Mouse (Mus musculus) C2C12 (cell line): Measurements from ENCODE around the gene Dennd4b.

Experiments
- CEBPB ChIP-seq: IDR thresholded peaks from one replicate; pipeline ENCODE4 v1.6.1; 2011; ENCODE audit warnings: low read depth, mild to moderate bottlenecking, control low read depth, moderate library complexity
- CTCF ChIP-seq: IDR thresholded peaks from one replicate; pipeline ENCODE4 v1.5.1; 2011; ENCODE audit not compliant: control insufficient read depth, insufficient read depth, insufficient read length
- MAX ChIP-seq: IDR thresholded peaks from one replicate; pipeline ENCODE4 v1.6.1; 2011; ENCODE audit warnings: mild to moderate bottlenecking, control low read depth
- MYOD1 ChIP-seq: IDR thresholded peaks from one replicate; pipeline ENCODE4 v1.6.1; 2011; ENCODE audit warnings: low read depth; ENCODE audit not compliant: control insufficient read depth, insufficient read length
- MYOG ChIP-seq: IDR thresholded peaks from one replicate; pipeline ENCODE4 v1.6.1; 2011; ENCODE audit not compliant: control insufficient read depth, insufficient read length; ENCODE audit errors: extremely low read depth
- USF1 ChIP-seq: IDR thresholded peaks from one replicate; pipeline ENCODE4 v1.6.1; 2011; ENCODE audit warnings: low read depth, mild to moderate bottlenecking, control low read depth, moderate library complexity

DNA sequence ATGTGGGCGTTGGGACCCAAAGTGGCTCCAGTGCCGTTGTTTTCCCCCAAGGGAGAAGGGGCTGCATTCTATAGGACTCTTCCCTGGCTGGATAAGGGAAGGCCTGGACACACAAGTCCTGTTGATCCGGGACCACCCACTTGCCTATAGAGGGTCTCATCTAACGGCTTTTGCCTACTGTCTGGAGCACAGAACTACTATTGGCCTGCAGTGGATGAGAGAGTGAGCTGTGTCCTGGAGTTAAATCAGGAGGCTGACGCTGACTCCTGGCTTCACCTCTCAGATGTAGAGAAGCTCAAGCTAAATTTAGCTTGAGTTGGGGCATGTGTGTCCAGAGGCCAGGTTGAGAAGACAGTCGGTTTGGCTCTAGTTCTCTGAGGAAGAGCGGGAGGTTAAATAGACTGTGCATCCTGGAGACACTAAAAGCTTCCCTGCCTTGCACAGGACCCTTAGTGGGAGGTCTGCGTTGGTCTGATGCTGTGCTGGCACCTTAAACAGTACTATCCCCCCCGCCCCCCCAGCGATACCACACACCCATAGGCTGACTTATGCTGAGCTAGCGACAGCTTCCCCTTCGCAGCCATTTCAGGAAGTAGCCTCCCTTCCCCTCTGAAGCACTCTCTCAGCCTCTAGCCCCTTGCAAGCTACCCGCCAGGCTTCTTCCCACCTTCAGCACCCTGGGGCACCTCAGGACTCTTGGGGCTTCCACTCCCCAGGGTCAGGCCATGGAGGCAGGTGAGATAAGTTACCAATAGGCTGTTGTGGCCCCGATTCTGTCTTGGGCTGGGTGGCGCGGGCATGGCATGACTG lies 1.2 kb downstream of the Dennd4b start:
- TF ChIP-seq CTCF (no peak), MAX (no peak), MYOD1 (no peak), USF1 (no peak), CEBPB (no peak), MYOG (no peak)
